Mouse (Mus musculus) heart, postnatal 25 days (tissue): ENCODE measurements around the gene Nkd2. TPM values are rescaled to one million over a fixed set of nuclear protein-coding genes. Genes with fewer than 3 reads are reported as not detected.

Experiments
- DNase-seq: peaks from one replicate; pipeline ENCODE4 v3.0.0; 2022; ENCODE audit warnings: low spot score
- intact Hi-C: fragments of 180-260 bp; cut with DNase I; formaldehyde crosslinking; loops from one replicate; pipeline ENCODE4 v1.15.1; 2025
- total RNA-seq, 2 experiments: library from RNA; stranded (reverse); gene quantifications; 2 replicates each; pipeline ENCODE4 v1.2.3; 2021

The Nkd2 gene
- total RNA-seq, 2 experiments from 2014 or later, result 1.2 TPM

DNA sequence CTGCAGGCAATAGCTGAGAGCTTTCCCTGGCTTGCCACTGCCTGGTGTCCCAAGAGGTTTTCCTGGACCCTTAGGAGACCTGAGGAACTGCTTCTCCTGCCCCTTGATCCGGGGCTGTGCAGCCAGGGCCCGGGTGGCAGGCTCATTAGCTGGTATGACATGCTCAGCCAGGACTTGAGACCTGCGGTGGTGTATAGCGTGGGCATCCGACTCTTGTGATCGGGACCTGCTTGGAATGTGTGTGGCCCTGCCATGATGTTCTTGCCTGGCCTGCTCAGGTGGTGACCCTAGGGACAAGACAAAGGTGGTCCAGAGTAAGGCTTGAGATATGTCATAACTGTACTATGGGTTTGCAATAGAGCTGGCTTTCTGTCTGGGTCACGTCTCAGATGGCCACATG is 26.2 kb downstream of the Nkd2 start:
- intact Hi-C loops, result no loop called here
- DNase-seq, result no peak

DNA sequence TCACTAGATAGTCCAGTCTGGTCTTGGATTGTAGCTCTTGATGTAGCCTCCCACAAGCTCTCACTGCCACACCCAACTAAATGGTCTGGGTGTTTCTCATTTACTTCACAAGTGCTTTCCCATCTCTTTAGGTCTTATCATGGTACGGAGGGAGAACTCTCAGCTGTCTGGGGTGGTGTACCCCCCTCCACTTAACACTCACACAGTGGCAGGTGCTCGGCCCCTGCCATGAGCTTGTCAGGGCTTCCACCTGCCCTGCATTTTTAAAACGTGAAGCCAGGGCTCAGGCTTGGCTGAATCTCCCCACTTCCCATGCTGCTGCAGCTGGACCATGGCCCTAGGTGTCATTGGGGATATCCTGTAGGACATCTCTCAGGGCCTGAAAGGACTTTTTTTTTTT is 28.5 kb downstream of the Nkd2 start:
- DNase-seq, result no peak
- intact Hi-C loops, result no loop called here

DNA sequence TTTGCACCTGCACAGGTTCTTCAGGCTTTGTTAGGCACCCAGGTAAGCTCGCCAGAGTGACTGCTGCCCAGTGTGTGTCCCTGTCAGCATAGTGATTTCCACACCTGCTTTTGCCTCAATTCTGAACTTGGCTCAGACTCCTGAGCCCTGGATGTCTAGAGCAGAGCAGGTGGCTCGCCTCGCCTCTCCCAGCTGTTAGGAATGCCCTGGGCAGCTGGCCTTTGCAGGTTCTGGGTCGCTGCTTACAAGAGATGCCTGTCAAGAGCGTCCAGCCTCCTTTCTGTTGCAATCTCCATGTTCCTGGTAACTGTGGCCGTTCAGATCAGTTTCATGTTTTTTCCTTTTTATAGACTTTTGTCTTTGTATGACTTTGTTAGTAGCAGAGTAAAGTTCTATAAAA is 31.1 kb downstream of the Nkd2 start:
- intact Hi-C loops, result no loop called here
- no peak for DNase-seq

DNA sequence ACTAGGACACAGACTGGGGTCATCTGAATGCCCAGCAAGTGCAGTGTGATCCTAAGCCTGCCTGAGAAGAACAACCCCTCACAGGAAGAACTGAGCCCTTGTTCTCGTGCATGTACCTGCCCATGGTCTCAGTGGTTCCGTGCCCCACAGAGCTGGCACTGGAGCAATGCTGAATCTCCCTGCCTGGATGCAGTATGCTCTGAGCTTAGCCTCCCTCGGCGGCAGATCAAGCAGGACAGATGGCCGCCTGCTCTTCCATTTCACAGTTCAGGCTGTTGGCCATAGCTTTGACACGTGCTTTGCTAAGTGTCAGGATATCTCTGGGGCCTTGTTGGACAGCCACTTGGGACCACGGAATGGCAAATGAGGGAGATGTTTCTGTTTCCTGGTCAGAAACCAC is 33.2 kb downstream of the Nkd2 start:
- intact Hi-C loops, result no loop called here
- DNase-seq, result no peak

DNA sequence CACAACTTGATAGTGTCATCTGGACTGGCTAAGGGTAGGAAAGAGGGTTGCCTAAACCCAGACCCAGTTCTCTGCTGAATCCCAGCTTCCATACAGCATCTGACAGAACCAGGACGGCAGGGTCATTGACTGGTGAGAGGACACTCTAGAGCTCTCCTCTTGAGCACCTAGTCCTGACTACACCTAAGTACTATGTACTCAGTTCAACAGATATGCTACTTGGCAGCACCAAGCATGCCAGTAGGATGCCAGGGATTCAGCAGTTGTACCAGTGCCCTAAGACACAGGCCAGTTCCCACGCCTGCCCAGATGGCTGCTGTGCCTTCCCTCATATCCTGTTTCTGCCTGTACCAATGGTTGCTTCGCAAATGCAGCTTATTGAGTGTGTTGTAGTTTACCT is 34.5 kb downstream of the Nkd2 start:
- no peak for DNase-seq
- intact Hi-C loops, result no loop called here

DNA sequence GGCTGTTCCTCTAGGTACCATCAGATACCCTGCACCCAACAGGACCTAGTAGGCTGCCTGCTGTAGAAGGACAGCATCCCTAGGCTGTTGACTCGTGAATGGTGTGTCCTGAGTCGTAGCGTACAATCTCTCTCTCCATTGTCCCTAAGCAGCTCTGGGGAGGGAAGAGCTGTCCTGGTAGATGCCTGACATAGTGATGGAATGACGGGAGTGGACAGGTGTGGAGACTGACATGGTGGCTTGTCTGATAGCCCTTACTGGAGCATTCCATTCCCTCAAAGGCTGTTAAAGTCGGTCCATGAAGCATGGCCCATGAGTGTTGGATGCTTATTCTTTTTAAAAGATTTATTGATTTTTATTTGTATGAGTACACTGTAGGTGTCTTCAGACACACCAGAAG is 42.5 kb downstream of the Nkd2 start:
- intact Hi-C loops, result no loop called here
- no peak for DNase-seq

DNA sequence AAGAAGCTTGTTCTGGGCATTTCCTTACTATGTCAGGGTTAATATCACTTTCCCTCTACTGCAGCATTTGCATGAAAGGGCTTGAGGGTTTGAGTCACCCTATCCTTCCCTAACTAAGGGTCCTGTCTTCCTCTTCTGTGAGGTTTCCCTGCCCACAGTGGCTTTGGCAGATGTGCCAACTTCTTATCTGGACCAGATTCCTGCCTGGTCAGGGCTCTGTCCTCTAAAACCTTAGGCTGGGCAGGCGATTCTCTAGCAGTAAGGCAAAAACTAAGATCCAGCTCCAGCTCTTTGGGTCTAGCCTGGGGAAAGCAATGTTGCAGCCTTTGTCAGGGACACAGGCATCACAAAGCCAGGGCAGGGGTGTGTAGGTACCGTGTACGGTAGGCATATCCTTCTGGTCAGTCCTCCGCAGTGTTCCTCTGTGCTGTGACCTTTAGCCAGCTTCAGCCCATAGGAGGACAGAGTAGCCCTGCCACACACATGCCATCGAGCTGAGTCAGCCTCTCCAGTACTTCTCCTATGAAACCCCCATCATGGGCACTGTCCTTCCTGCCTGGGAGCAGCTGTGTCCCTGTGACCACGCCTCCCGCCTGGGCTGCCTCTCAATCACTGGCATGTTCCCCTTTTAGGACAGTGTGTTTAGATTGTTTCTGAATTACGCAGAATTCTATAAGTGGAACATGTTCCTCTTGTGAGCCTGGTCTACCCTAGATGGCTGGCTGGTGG is 43.8 kb downstream of the Nkd2 start:
- peak; percentile 56 for DNase-seq

DNA sequence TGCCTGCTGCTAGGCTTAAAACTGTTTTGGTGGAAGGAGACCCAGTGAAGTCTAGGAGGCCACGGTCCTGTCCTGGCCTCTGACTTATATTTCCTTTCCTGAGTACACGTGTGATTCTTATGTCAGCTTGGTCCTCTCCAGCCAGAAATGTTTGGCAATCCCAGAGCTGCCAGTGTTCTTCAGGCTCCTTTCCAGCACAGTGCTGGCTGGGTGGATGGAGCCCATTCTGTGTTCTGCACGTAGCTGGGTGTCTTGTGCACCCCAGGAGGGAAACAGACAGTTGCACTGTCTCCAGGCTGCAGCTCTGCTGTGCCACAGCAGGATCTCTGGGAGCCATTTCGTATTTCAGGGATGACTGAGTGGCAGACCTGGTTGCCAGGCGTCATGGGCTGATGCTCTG is 48.3 kb downstream of the Nkd2 start:
- intact Hi-C loops, result no loop called here
- DNase-seq, result no peak

More for the DNA sequence above, 43.8 kb downstream of the Nkd2 start:
- intact Hi-C loops, result no loop called here

DNA sequence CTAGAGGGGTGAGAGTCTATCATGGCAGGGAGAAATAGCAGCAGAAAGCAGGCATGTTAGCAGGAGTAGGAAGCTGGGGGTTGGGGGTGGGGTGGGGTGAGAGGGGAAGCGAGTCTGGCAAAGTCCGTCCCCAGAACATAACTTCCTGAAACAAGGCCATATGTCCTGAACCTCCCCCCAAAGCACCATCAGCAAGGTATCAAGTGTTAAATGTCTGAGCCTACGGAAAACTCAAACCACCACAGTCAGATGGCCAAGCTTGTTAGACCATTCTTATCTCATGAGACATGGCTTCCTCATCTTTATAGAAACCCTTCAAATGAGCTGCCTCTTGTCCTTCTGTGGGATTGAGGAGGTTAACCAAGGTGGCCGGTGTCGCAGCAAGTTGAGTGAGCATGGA is 54.3 kb downstream of the Nkd2 start:
- DNase-seq, result no peak
- intact Hi-C loops, result no loop called here

DNA sequence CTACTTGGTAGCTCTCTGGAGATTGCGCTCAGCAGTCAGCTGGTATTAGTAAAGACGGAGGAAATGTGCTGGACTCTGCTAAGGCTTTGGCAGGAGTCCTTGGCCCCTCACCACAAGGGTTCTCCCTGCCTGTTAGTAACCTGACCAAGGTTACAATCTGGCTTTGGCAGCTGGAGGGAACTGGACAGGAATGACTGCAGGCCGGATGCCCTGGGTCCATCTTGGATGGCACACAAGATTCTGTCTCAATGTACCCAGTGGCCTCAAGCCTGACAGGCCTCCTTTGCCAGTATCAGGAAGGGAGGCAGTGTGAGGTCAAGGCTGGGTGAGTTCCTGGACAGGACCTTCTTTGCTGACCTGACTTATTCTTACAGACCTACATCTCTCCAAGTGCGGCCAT is 55.3 kb downstream of the Nkd2 start:
- intact Hi-C loops, result no loop called here
- DNase-seq, result no peak

DNA sequence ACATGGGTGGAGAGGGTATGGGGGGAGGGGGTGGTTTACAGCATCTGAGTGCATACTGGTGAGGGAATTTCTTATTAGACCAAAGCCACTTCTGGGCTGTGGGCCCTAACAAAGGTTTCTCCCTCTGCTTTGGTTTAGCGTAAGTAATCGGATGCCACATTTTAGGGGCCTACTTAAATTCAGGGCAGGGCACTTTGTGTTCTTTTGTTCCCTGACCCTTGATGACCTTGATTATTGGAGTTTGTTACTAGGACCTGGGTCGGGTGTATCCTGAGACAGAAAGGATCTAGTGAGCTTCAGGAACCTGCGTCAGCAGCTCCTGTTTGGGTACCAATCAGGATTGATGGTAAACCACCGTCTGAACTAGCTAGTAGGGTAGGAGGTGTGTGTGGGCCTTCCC is 64.9 kb downstream of the Nkd2 start:
- intact Hi-C loops, result no loop called here
- DNase-seq, result no peak

DNA sequence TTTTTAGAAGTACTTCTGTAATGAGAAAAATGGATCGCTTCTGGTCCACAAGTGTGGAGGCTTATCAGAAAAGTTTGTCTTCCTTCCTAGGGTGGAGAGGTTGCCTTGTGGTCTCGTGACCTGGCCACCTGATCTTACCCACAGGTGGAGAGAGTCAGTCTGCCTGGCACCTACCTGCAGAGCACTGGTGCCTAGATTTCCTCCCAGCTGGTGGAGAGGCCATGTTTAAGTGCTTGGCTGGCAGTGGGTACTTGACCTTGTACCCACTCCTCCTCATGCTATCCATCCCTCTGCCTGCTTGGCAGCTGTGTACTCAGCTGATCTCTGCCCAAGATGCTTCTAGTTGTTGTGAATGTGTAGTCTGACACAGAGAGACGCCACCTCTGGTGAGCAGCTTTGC is 69.9 kb downstream of the Nkd2 start:
- intact Hi-C loops, result no loop called here
- no peak for DNase-seq

DNA sequence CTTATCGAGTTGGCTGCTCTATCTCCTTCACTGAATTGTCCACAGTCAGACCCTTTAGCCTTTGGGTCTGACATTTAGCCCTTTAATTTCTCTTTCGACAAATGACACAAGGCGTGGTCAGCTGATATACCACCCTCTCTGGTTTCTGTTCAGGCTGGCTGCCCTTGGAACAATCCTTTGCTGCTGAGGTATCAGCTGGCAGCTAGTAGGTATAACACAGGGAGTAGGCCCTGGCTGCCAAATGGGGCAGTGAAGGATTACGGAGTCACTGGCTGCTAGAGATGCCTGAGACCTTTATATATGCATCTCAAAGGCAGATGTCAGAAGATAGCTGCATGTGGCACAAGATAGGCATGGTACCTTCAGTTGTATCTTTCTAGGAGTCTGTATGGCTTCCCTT is 71.6 kb downstream of the Nkd2 start:
- no peak for DNase-seq
- intact Hi-C loops, result loop anchor here (2.0 kb wide), 2 partner anchors 13 to 45 kb away; no protein-coding TSS in a partner anchor

DNA sequence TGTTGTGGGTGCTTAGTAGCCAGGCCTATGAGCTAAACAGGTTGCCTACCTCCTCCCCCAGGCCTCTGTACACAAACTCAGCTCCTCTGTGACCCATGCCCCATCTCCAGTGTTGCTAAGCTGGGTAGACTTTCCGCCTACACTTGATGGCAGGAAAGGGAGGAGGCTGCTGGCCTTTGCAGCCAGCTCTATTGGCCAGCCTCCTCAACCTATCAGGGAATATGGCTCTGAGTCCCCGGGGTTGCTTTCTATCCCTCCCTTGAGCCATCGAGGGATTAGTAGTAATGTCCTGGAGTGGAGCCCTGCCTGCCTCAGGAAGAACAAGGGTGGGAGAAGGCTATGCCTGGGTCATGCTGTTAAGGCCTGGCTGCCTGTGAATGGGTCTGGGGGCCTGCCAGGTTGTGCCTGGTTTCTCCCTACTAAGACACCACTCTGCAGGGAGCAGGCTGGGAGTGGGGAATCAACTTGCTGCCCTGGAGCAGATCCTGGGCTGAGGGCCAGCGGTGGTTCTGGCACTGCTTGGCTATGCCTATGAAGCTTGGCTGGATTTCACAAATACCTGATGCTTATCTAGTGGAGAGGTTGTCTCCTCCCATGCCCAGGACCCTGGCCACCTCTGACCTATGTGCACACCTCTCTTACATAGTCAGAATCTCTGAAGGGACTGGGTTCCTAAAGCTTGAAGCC is 73.8 kb downstream of the Nkd2 start:
- no peak for DNase-seq
- intact Hi-C loops, result loop anchor here (2.0 kb wide), 2 partner anchors 15 to 43 kb away; no protein-coding TSS in a partner anchor

DNA sequence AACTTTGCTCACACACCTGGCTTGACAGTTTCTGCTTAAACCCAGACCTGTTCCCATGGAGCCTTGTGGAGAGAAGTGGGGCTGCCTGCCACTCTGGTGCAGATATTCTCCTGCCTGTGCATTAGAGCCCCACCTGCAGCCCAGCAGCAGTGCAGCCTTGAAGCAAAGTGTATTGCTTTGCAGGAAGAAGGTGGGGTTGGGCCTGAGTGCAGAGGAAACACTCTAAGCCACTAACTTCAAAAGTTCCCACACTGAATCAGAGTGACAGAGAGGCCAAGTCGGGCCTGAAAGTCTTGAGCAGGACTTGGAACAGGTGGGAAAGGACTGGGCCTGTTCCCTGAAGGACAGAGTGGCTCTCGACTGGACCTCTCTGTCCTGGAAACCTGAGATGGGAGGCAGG is 74.8 kb downstream of the Nkd2 start:
- intact Hi-C loops, result no loop called here
- no peak for DNase-seq

DNA sequence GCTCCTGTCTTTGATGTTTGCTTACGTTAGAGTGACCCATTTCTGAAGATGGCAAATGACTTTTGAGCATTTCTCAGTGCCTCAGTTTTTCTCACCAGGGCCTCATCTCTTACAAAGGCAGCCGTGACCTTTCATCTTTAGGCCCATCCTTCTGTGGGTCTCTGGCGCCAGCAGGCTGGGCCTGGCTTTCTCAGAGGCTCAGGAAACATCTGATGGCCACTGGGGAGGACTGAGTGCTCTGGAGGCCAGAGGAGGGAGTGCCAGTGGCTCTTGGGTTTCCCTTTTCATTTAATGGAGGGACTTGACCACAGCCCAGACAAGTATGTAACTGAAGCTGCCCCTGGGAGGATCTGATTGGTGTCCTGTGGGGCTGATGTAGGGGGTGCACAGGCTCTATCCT is 76.3 kb downstream of the Nkd2 start:
- intact Hi-C loops, result no loop called here
- DNase-seq, result no peak

DNA sequence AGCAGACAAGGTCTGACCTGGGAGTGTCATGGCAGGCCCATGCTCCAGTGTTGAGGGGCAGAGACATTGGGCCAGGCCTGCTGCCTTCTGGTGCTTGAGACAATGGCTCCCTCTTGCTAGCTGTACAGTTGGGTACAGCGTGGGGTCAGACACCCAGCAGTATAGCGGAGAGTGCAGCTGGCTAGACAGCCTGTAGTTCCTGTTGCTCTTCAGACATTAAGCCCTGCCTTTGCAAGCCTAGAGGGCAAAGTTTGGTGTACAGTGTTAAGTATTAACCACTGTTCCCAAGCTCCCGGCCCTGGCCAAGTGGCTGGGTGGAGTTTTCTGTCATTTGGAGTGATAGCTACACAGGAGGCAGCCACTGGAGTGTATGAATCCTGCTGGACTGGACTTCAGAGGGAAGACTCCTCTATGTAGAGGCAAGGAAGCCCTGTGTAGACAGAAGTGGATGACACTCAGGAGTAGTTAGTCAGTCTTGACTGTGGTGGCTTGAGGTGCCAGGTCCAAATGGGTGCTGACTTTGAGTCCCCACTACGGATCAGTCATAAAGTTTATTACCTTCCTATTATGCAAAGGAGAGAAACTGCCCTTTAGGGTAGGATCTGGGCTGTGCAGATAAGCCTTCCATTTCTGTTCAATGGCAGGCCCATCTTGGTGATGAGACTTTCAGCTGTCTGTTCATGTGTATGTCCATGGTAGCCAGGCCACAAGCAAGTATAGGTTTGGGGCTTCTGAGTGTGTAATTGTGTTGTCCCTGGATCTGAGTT is 77.3 kb downstream of the Nkd2 start:
- intact Hi-C loops, result no loop called here

More for the DNA sequence above, 77.3 kb downstream of the Nkd2 start:
- no peak for DNase-seq
